Mouse (Mus musculus) erythroblast, embryonic 14.5 days (primary cell): ENCODE data around the gene Sdc3.

Source experiments
- GATA1 ChIP-seq: IDR thresholded peaks from 2 replicates; pipeline ENCODE4 v1.6.1; 2012; ENCODE audit warnings: low read length, inconsistent platforms, mixed read lengths
- TAL1 ChIP-seq: IDR thresholded peaks from 3 replicates; pipeline ENCODE4 v1.6.1; 2012; ENCODE audit warnings: low read length, inconsistent platforms, mixed read lengths

- no peak for TF ChIP-seq GATA1
- no peak for TF ChIP-seq TAL1
These were observed 444 bp upstream of the Sdc3 start for GRCm38 (mm10) chr4:130791811-130792375.
